Mouse (Mus musculus): Measurements from ENCODE around the gene Ebf1.

GRCm38 (mm10) chr11:44795767-44796166, 178.7 kb downstream of the Ebf1 start:
- TF ChIP-seq GATA1 (IDR thresholded peaks at IDR 0.05; ENCODE audit: borderline replicate concordance, low read length) (no peak), FLI1 (IDR thresholded peaks at IDR 0.05; ENCODE audit: low read length) (no peak)
